Mouse (Mus musculus): ENCODE data around the gene Ankrd40. TPM values are rescaled to one million over a fixed set of nuclear protein-coding genes. Genes with fewer than 3 reads are reported as not detected.

Gene Ankrd40
- 57.4 to 62.7 TPM (median 59.3 TPM) in 4 replicates for total RNA-seq (2023)

DNA sequence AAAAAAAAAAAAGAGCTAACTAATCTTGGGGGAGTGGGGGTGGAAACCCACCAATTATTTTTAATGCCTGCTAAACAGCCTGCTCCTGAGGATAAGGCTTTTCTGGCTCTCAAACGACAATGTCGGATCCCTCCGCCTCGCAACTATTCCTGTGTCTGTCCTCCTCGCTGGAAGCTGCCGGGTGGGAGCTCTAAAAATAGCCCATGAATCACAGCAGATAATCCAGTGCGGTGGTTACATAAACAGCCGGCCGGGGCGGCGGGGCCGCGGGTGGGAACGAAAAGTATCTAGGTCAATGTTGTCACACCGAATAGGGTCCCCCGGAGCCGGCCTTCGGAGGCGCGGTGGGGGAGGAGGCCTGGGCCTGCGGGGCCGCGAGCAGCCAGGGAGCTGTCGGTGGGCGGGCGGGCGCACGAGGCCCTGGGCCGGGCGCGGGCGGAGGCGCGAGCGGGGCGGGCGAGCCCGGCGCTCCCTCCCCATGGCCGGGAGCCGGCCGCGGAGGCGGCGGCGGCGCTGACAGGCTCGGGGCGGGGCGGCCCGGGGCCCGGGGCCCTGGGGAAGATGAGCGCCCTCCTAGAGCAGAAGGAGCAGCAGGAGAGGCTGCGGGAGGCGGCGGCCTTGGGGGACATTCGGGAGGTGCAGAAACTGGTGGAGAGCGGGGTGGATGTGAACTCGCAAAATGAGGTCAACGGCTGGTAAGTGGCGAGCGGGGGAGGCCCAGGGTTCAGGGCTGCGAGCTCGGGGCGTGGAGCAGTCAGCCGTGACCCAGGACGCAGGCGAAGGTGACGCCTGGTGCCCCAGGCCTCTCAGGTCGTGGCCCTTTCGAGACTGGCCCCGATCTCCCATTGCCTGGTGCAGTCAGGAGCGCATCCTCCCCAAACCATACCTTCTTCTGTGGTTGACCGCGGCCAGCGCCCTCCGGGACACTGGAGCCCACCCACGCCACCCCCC lies at the start of gene Ankrd40:
Ankrd40 (plus strand) TSS at position 309 of the 951 bp plus-strand sequence.

DNA sequence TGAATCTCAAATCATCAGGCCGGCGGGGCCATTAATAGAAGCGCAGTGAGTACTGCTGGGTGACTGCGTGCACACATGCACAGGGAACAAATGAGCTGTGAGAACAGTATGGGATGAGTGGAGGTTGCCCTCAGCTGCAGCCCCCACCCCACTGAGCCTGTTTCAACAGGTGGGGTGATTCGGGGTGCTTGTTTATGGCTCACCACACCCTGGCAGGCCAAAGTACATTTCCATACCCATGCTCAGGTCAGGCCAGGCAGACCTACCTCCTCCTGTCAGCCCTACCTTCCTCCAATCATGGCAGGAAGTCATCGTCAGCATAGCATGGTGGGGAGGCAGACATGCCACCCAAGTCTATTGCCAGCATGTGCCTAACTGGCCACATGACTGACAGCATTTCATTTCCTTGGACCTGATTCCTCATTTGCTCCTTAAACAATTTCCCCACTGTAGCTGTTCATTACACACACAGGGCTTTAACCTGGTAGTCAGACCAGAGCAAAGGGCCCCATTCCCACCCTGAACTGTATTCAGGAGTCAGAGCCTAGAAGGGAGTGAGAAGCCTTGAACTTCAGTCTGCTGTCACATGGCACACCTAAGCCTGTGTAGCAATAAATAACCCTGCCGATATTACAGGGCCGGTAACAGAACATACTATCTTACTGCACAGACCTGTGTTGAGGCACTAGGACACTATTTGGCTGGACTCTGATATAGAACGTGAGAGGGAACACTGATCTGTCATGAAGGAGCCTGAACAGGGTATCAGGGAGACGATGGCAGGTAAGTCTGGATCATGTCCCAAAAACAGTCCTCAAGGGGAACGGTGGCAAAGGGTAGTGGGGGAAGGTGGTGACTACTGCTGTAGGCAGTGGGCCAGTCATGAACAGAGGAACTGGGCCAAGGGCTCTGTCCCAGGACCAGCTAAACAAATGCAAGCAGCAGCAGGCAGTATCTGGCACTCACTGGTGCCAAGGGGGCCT lies 46.3 kb upstream of the Ankrd40 start, which contains the start of gene Gm21885:
Gm21885 (plus strand) TSS at position 675 of the 983 bp plus-strand sequence.

GRCm38 (mm10) chr11:94321931-94322400 lies 5.8 kb upstream of the Ankrd40 start, which contains the start of gene Luc7l3:
Gene Luc7l3, minus strand, starts transcription at chr11:94321988.

Other genes with a start within 250 kb of the Ankrd40 start
- gene Tob1, start 116.5 kb upstream of the Ankrd40 start, total RNA-seq (2023), result 33.6 to 39.7 TPM (median 36.1 TPM) in 4 replicates
- not detected in 4 replicates for gene Wfikkn2, start 82.0 kb upstream of the Ankrd40 start, total RNA-seq (2023)
- gene Gm21885, start 46.1 kb upstream of the Ankrd40 start, total RNA-seq (2023), result not detected in 4 replicates
- 119 to 127 TPM (median 123 TPM) in 4 replicates for gene Luc7l3, start 6.0 kb upstream of the Ankrd40 start, total RNA-seq (2023)
- gene Abcc3, start 65.0 kb downstream of the Ankrd40 start, total RNA-seq (2023), result 1.1 to 1.9 TPM (median 1.4 TPM) in 4 replicates
- gene Cacna1g, start 146.2 kb downstream of the Ankrd40 start, total RNA-seq (2023), result 0.21 TPM in 1 of 4 replicates, not detected in the others
- gene Spata20, start 158.2 kb downstream of the Ankrd40 start, total RNA-seq (2023), result not detected in 4 replicates
- gene Epn3, start 172.0 kb downstream of the Ankrd40 start, total RNA-seq (2023), result not detected in 4 replicates
- 0.27 to 1.3 TPM (median 0.58 TPM) in 3 of 4 replicates, not detected in the other for gene Mycbpap, start 193.7 kb downstream of the Ankrd40 start, total RNA-seq (2023)
- 6.4 to 10.8 TPM (median 9.0 TPM) in 4 replicates for gene Rsad1, start 221.3 kb downstream of the Ankrd40 start, total RNA-seq (2023)
- gene Chad, start 237.0 kb downstream of the Ankrd40 start, total RNA-seq (2023), result not detected in 4 replicates

Measured in B cell, adult 62 days (primary cell).